Mouse (Mus musculus): ENCODE results near the gene Cntrob. TPM values are rescaled to one million over a fixed set of nuclear protein-coding genes. Genes with fewer than 3 reads are reported as not detected.

Gene Cntrob
- polyA plus RNA-seq, 1 experiment from 2014 or later, result 13.9 TPM

DNA sequence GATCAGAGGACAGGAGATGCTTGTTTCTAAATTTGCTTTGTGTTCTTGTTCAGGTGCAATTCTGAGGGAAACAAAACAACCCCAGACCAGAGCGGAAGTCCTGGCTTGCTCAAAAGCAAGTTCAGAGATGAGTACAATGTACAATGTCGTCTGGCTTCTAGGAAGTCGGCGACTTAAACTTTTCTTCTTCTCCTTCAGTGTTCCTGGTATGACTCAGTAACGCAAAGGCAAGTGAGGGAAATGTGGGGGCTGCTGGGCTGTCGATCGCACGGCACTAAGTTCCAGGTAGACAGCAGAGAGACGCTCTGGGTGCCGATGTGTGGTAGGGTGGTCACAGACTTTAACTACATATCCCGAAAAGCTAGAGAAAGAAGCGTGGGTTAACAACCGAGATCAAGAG lies 55.5 kb downstream of the Cntrob start:
- Histone ChIP-seq H3K4me2 (ENCODE audit: low read length) (no peak overlapping the region), H3K27ac (ENCODE audit: low read depth, low read length) (no peak overlapping the region), H3K9ac (ENCODE audit: low read length) (no peak overlapping the region; the same call in 1 of the 2 replicates), H3K9me3 (replicated peaks; ENCODE audit: control insufficient read depth, low read length) (no peaks in the 10 kb centered on the region), H3K4me3 (ENCODE audit: low read depth, low read length) (no peak overlapping the region), H3K4me1 (ENCODE audit: control insufficient read depth, insufficient read depth, low read length) (peaks cover 5% of the 10 kb centered on the region; the same call in 1 of the 2 replicates), H3K27me3 (replicated peaks; ENCODE audit: control insufficient read depth, insufficient read depth, low read length) (0 out of 2 replicates have a peak, but pooled peaks cover 4% of the 10 kb centered on the region), H3K36me3 (ENCODE audit: control insufficient read depth, insufficient read depth, low read length) (no peaks in the 10 kb centered on the region)
- ATAC-seq (no peak), DNase-seq (ENCODE audit: low spot score) (no peak)
- WGBS, result 86% methylated on average over 13 of the region's 13 CpGs

DNA sequence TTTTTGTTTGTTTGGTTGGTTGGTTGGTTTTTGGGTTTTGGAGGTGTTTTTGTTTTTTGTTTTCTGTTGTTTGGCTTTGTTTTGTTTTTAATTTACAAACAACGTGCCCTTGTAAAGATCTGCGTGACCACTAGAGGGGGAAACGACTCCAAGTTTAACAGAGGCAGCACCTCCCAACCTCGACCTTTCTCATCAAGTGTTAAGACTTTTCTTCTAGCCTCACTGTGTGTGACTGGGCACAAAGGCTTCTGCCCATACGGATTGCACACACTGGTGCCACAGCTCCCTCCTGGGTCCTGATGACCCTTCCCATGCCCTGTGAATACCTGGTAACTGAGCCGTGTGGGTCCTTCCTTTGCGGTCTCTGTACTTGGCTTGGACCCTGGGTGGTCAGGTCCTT lies 56.2 kb downstream of the Cntrob start:
- no peak overlapping the region for H3K4me3 ChIP-seq (ENCODE audit: low read depth, low read length)
- ATAC-seq (no peak), DNase-seq (ENCODE audit: low spot score) (peak; percentile 68)
- peaks cover 5% of the 10 kb centered on the region; the same call in 1 of the 2 replicates for H3K4me1 ChIP-seq (ENCODE audit: control insufficient read depth, insufficient read depth, low read length)
- H3K4me2 ChIP-seq (ENCODE audit: low read length), result no peak overlapping the region
- 28% methylated on average over 7 of the region's 7 CpGs for WGBS
- no peak overlapping the region; the same call in 1 of the 2 replicates for H3K9ac ChIP-seq (ENCODE audit: low read length)
- H3K36me3 ChIP-seq (ENCODE audit: control insufficient read depth, insufficient read depth, low read length), result no peaks in the 10 kb centered on the region
- H3K27me3 ChIP-seq (replicated peaks; ENCODE audit: control insufficient read depth, insufficient read depth, low read length), result 0 out of 2 replicates have a peak, but pooled peaks cover 4% of the 10 kb centered on the region
- no peak overlapping the region for H3K27ac ChIP-seq (ENCODE audit: low read depth, low read length)
- no peaks in the 10 kb centered on the region for H3K9me3 ChIP-seq (replicated peaks; ENCODE audit: control insufficient read depth, low read length)

DNA sequence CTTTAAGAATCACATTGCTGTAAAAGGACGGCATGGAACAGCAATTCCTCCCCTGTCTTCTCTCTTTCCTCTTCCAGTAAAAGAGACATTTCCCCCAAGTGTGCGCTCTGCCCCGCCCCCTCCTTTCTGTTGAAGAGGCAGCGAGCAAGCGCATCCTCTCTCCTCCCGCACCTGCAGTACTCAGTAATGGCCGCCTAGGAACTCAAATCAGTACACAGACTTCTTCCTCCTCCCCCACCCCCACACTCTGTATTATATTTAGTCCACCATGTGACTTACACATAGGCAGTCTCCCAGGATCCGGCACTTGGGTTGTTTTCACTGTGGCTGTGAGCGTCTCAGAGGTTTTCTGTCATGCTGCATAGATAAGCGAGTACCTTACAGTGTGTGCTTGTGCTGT lies 57.3 kb downstream of the Cntrob start:
- ATAC-seq (peak; percentile 89), DNase-seq (ENCODE audit: low spot score) (peak; percentile 89)
- Histone ChIP-seq H3K4me2 (ENCODE audit: low read length) (peak overlapping the region; percentile 35), H3K27ac (ENCODE audit: low read depth, low read length) (peak overlapping the region; percentile 66), H3K9me3 (replicated peaks; ENCODE audit: control insufficient read depth, low read length) (no peaks in the 10 kb centered on the region), H3K4me1 (ENCODE audit: control insufficient read depth, insufficient read depth, low read length) (peaks cover 5% of the 10 kb centered on the region; the same call in 1 of the 2 replicates), H3K27me3 (replicated peaks; ENCODE audit: control insufficient read depth, insufficient read depth, low read length) (0 out of 2 replicates have a peak, but pooled peaks cover 4% of the 10 kb centered on the region), H3K4me3 (ENCODE audit: low read depth, low read length) (no peak overlapping the region), H3K36me3 (ENCODE audit: control insufficient read depth, insufficient read depth, low read length) (no peaks in the 10 kb centered on the region), H3K9ac (ENCODE audit: low read length) (peak overlapping the region; percentile 32)
- 26% methylated on average over 10 of the region's 10 CpGs for WGBS

DNA sequence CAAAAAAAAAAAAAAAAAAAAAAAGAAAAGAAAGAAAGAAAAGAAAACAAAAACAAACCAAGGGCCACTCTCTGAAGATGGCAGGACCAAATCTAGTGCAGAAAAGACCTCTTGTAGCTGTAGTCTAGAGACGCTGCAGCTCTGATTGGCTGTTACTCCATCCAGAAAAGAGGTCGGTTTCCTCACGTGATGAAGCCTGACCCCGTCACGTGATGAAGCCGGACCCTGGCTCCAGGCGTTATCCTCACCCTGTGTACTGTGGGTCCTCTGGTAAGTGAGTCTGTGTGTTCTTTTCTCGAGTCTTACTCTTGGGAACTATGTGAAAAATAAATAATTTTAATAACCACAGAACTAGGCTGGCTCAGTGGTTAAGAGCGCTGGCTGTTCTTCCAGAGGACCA lies 58.2 kb downstream of the Cntrob start:
- H3K27me3 ChIP-seq (replicated peaks; ENCODE audit: control insufficient read depth, insufficient read depth, low read length), result 0 out of 2 replicates have a peak, but pooled peaks cover 4% of the 10 kb centered on the region
- H3K4me3 ChIP-seq (ENCODE audit: low read depth, low read length), result no peak overlapping the region
- WGBS, result 74% methylated on average over 9 of the region's 9 CpGs
- H3K4me2 ChIP-seq (ENCODE audit: low read length), result no peak overlapping the region
- peaks cover 5% of the 10 kb centered on the region; the same call in 1 of the 2 replicates for H3K4me1 ChIP-seq (ENCODE audit: control insufficient read depth, insufficient read depth, low read length)
- ATAC-seq (no peak), DNase-seq (ENCODE audit: low spot score) (no peak)
- no peak overlapping the region; the same call in 1 of the 2 replicates for H3K9ac ChIP-seq (ENCODE audit: low read length)
- H3K27ac ChIP-seq (ENCODE audit: low read depth, low read length), result peak overlapping the region; percentile 66; the same call in 1 of the 2 replicates
- H3K9me3 ChIP-seq (replicated peaks; ENCODE audit: control insufficient read depth, low read length), result no peaks in the 10 kb centered on the region
- H3K36me3 ChIP-seq (ENCODE audit: control insufficient read depth, insufficient read depth, low read length), result no peaks in the 10 kb centered on the region

DNA sequence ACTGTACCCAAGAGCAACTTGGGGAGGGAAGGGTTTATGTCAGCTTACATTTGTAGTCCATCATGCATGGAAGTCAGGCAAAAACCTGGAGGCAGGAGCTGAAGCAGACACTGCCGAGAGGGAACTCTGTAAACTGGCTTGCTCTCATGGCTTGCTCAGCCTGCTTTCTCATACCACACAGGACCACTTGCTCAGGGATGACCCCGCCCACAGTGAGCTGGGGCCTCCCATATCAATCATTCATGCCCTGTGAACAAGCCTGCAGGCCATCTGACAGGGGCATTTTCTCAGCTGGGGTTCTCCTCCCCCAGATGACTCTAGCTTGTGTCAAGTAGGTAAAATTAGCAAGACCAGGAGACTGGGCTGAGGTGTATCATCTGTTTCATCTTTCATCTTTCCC lies 59.3 kb downstream of the Cntrob start:
- Histone ChIP-seq H3K4me3 (ENCODE audit: low read depth, low read length) (no peak overlapping the region), H3K9me3 (replicated peaks; ENCODE audit: control insufficient read depth, low read length) (no peaks in the 10 kb centered on the region), H3K4me1 (ENCODE audit: control insufficient read depth, insufficient read depth, low read length) (peaks cover 5% of the 10 kb centered on the region; the same call in 1 of the 2 replicates), H3K27ac (ENCODE audit: low read depth, low read length) (no peak overlapping the region), H3K9ac (ENCODE audit: low read length) (no peak overlapping the region), H3K4me2 (ENCODE audit: low read length) (no peak overlapping the region), H3K36me3 (ENCODE audit: control insufficient read depth, insufficient read depth, low read length) (no peaks in the 10 kb centered on the region), H3K27me3 (replicated peaks; ENCODE audit: control insufficient read depth, insufficient read depth, low read length) (0 out of 2 replicates have a peak, but pooled peaks cover 4% of the 10 kb centered on the region)
- WGBS, result 72% methylated on average over 2 of the region's 2 CpGs
- ATAC-seq (no peak), DNase-seq (ENCODE audit: low spot score) (no peak)

DNA sequence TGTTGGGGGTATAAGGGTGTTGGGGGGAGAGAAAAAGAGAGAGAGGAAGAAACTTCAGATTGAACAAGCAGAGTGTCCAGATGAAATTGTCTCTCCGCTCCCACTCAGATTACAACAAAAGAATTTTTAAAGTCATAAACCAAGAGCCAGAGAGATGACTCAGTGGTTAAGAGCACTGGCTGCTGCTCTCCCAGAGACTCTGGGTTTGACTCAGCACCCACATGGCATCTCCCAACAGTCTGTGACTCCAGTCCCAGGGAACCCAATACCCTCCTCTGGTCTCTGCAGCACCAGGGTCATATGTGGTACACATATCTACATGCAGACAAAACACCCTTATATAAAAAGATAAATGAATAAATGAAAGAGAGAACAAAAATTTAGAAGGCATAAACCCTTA lies 63.5 kb downstream of the Cntrob start:
- WGBS, result 100% methylated on average over 1 of the region's 1 CpGs
- Histone ChIP-seq H3K4me1 (ENCODE audit: control insufficient read depth, insufficient read depth, low read length) (no peaks in the 10 kb centered on the region), H3K4me3 (ENCODE audit: low read depth, low read length) (no peak overlapping the region), H3K4me2 (ENCODE audit: low read length) (no peak overlapping the region), H3K27me3 (replicated peaks; ENCODE audit: control insufficient read depth, insufficient read depth, low read length) (no peaks in the 10 kb centered on the region), H3K9me3 (replicated peaks; ENCODE audit: control insufficient read depth, low read length) (no peaks in the 10 kb centered on the region), H3K27ac (ENCODE audit: low read depth, low read length) (no peak overlapping the region), H3K36me3 (ENCODE audit: control insufficient read depth, insufficient read depth, low read length) (no peaks in the 10 kb centered on the region), H3K9ac (ENCODE audit: low read length) (no peak overlapping the region; the same call in 1 of the 2 replicates)
- ATAC-seq (no peak), DNase-seq (ENCODE audit: low spot score) (no peak)

DNA sequence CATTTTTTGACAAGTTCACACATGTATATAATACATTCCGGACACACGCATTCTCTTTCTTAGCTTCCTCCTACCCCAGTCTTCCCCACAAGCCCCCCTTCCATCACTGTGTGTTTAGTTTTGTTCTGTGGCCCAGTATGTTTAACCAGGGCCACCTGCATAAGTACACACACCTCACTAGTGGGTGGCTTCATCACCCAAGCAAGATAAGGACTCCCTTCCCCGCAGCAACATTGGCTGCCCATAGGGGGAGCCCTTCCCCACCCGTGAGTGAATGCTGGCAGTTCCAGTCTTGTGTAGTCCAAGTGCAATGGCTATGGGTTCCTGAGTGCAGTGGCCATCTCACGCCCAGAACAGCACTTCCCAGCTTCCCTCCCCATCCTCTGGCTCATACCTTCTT lies 65.3 kb downstream of the Cntrob start:
- H3K9me3 ChIP-seq (replicated peaks; ENCODE audit: control insufficient read depth, low read length), result no peaks in the 10 kb centered on the region
- H3K27me3 ChIP-seq (replicated peaks; ENCODE audit: control insufficient read depth, insufficient read depth, low read length), result no peaks in the 10 kb centered on the region
- ATAC-seq, result 0 out of 2 replicates have a peak, but pooled peaks have one; percentile 34
- H3K36me3 ChIP-seq (ENCODE audit: control insufficient read depth, insufficient read depth, low read length), result no peaks in the 10 kb centered on the region
- H3K4me3 ChIP-seq (ENCODE audit: low read depth, low read length), result no peak overlapping the region
- no peak overlapping the region for H3K4me2 ChIP-seq (ENCODE audit: low read length)
- no peak overlapping the region for H3K27ac ChIP-seq (ENCODE audit: low read depth, low read length)
- 53% methylated on average over 5 of the region's 5 CpGs for WGBS
- peak; percentile 48 for DNase-seq (ENCODE audit: low spot score)
- no peak overlapping the region for H3K9ac ChIP-seq (ENCODE audit: low read length)
- no peaks in the 10 kb centered on the region for H3K4me1 ChIP-seq (ENCODE audit: control insufficient read depth, insufficient read depth, low read length)

DNA sequence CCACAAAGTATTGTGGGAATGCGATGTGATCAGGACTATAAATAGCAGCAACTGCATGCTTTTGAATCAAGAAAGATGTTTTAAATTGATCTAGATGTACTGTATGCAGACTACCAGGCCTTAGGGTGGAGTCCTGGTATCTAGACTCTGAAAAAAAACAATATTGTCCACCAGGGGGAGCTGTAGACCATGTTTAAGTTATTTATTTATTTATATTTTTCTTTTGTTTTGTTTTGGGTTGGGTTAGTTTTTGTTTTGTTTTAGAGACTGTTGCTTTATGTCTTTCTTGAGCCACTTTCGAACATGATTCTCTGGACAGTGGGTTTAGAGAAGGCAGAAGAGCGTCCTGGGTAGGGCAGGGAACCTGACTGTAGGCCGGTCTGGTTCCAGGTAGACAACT lies 65.8 kb downstream of the Cntrob start:
- Histone ChIP-seq H3K4me1 (ENCODE audit: control insufficient read depth, insufficient read depth, low read length) (no peaks in the 10 kb centered on the region), H3K9me3 (replicated peaks; ENCODE audit: control insufficient read depth, low read length) (no peaks in the 10 kb centered on the region), H3K9ac (ENCODE audit: low read length) (no peak overlapping the region), H3K27me3 (replicated peaks; ENCODE audit: control insufficient read depth, insufficient read depth, low read length) (no peaks in the 10 kb centered on the region), H3K4me3 (ENCODE audit: low read depth, low read length) (no peak overlapping the region), H3K4me2 (ENCODE audit: low read length) (no peak overlapping the region), H3K36me3 (ENCODE audit: control insufficient read depth, insufficient read depth, low read length) (no peaks in the 10 kb centered on the region), H3K27ac (ENCODE audit: low read depth, low read length) (no peak overlapping the region)
- WGBS, result 55% methylated on average over 4 of the region's 4 CpGs
- DNase-seq (ENCODE audit: low spot score) (peak; percentile 80), ATAC-seq (0 out of 2 replicates have a peak, but pooled peaks have one; percentile 44)

DNA sequence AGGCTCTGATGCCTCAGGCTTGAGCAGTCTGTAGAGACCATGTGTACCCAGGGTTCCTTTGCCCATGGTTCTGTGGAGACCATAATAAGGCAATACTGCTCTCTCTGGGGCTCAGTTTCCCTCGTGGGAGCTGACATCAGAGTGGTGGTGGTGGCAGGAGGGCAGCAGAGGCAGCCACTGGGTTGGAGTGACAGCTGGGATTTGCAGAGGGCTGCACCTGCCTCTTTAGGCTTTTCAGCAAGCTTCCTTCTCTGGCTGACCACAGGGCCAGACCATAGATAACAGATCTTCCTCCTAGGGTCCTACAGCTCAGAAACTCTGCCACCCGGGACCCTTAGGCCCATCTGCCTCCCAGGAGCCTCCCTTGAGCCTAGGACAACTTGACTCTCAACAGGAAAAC lies 66.5 kb downstream of the Cntrob start:
- no peak for DNase-seq (ENCODE audit: low spot score)
- Histone ChIP-seq H3K36me3 (ENCODE audit: control insufficient read depth, insufficient read depth, low read length) (no peaks in the 10 kb centered on the region), H3K27me3 (replicated peaks; ENCODE audit: control insufficient read depth, insufficient read depth, low read length) (no peaks in the 10 kb centered on the region), H3K9ac (ENCODE audit: low read length) (no peak overlapping the region), H3K4me3 (ENCODE audit: low read depth, low read length) (no peak overlapping the region), H3K9me3 (replicated peaks; ENCODE audit: control insufficient read depth, low read length) (no peaks in the 10 kb centered on the region), H3K4me2 (ENCODE audit: low read length) (no peak overlapping the region), H3K27ac (ENCODE audit: low read depth, low read length) (no peak overlapping the region), H3K4me1 (ENCODE audit: control insufficient read depth, insufficient read depth, low read length) (no peaks in the 10 kb centered on the region)
- 76% methylated on average over 2 of the region's 2 CpGs for WGBS
- ATAC-seq, result no peak

Data from forebrain, embryonic 14.5 days (tissue).